Mouse (Mus musculus) gastrocnemius, adult 2 months (tissue): Measurements from ENCODE around the gene Bcas3. TPM values are rescaled to one million over a fixed set of nuclear protein-coding genes. Genes with fewer than 3 reads are reported as not detected.
A peak's percentile ranks its signal among the peaks of the same experiment; 100 is the strongest.

Source experiments
- DNase-seq: peaks from one replicate; pipeline ENCODE4 v3.0.0; 2022
- H3K27ac ChIP-seq: fragments of 200-600 bp; 2 replicates; pipeline ENCODE4 v1.8.1; 2022; ENCODE audit warnings: mild to moderate bottlenecking
- H3K4me3 ChIP-seq: fragments of 200-600 bp; 2 replicates; pipeline ENCODE4 v1.8.1; 2022; ENCODE audit warnings: mild to moderate bottlenecking, moderate library complexity
- CTCF ChIP-seq: fragments of 200-600 bp; IDR thresholded peaks from 2 replicates; pipeline ENCODE4 v1.8.1; 2022; ENCODE audit warnings: antibody characterized with exemption, mild to moderate bottlenecking, moderate library complexity
- intact Hi-C: fragments of 180-260 bp; cut with DNase I; formaldehyde crosslinking; loops from one replicate; pipeline ENCODE4 v1.15.1; 2025
- total RNA-seq, 2 experiments: library from RNA; stranded (reverse); gene quantifications; 2 replicates each; pipeline ENCODE4 v1.2.3; 2021

The Bcas3 gene
- total RNA-seq, 2 experiments from 2014 or later, result 39.6 to 46.6 TPM

- Histone ChIP-seq H3K27ac (no peak overlapping the region), H3K4me3 (no peak overlapping the region)
- TF ChIP-seq CTCF, result peak; percentile 30; the same call in 1 of the 2 replicates
- no peak for DNase-seq
- intact Hi-C loops, result no loop called here
Measured at GRCm38 (mm10) chr11:85626846-85627245, 273.9 kb downstream of the Bcas3 start.

GRCm38 (mm10) chr11:85627405-85627804 lies 274.4 kb downstream of the Bcas3 start:
- intact Hi-C loops, result no loop called here
- Histone ChIP-seq H3K27ac (no peak overlapping the region), H3K4me3 (no peak overlapping the region)
- no peak for TF ChIP-seq CTCF
- DNase-seq, result no peak

- no peak for DNase-seq
- intact Hi-C loops, result no loop called here
- TF ChIP-seq CTCF, result no peak
- H3K27ac ChIP-seq, result no peak overlapping the region
- no peak overlapping the region for H3K4me3 ChIP-seq
Measured at GRCm38 (mm10) chr11:85628303-85629063, 275.5 kb downstream of the Bcas3 start.

GRCm38 (mm10) chr11:85632568-85632981 lies 279.6 kb downstream of the Bcas3 start:
- intact Hi-C loops, result loop anchor here (2.0 kb wide), 1 partner anchor 190 kb away; no protein-coding TSS in a partner anchor
- no peak overlapping the region for H3K4me3 ChIP-seq
- no peak for TF ChIP-seq CTCF
- H3K27ac ChIP-seq, result no peak overlapping the region
- no peak for DNase-seq

- H3K4me3 ChIP-seq, result no peak overlapping the region
- H3K27ac ChIP-seq, result no peak overlapping the region
- DNase-seq, result no peak
- intact Hi-C loops, result no loop called here
- TF ChIP-seq CTCF, result no peak
Measured at GRCm38 (mm10) chr11:85638696-85639495, 285.9 kb downstream of the Bcas3 start.

- DNase-seq, result peak; percentile 34
- intact Hi-C loops, result no loop called here
- H3K27ac ChIP-seq, result peak overlapping the region; percentile 59
- H3K4me3 ChIP-seq, result peak overlapping the region; percentile 58
- TF ChIP-seq CTCF, result no peak
Measured at GRCm38 (mm10) chr11:85640659-85641058, 287.7 kb downstream of the Bcas3 start.

- no peak for TF ChIP-seq CTCF
- DNase-seq, result no peak
- H3K27ac ChIP-seq, result no peak overlapping the region
- intact Hi-C loops, result no loop called here
- H3K4me3 ChIP-seq, result no peak overlapping the region
Measured at GRCm38 (mm10) chr11:85641486-85641885, 288.5 kb downstream of the Bcas3 start.

- TF ChIP-seq CTCF, result no peak
- DNase-seq, result no peak
- Histone ChIP-seq H3K27ac (no peak overlapping the region), H3K4me3 (no peak overlapping the region)
- intact Hi-C loops, result no loop called here
Measured at GRCm38 (mm10) chr11:85642591-85642990, 289.6 kb downstream of the Bcas3 start.

GRCm38 (mm10) chr11:85643025-85643424 lies 290.1 kb downstream of the Bcas3 start:
- H3K27ac ChIP-seq, result no peak overlapping the region
- TF ChIP-seq CTCF, result no peak
- intact Hi-C loops, result no loop called here
- no peak overlapping the region for H3K4me3 ChIP-seq
- DNase-seq, result no peak

GRCm38 (mm10) chr11:85643479-85644000 lies 290.6 kb downstream of the Bcas3 start:
- Histone ChIP-seq H3K4me3 (no peak overlapping the region), H3K27ac (no peak overlapping the region)
- no peak for DNase-seq
- no peak for TF ChIP-seq CTCF
- intact Hi-C loops, result no loop called here

- intact Hi-C loops, result no loop called here
- TF ChIP-seq CTCF, result no peak
- DNase-seq, result no peak
- no peak overlapping the region for H3K27ac ChIP-seq
- H3K4me3 ChIP-seq, result no peak overlapping the region
Measured at GRCm38 (mm10) chr11:85644027-85644747, 291.2 kb downstream of the Bcas3 start.

GRCm38 (mm10) chr11:85644748-85645060 lies 291.7 kb downstream of the Bcas3 start:
- TF ChIP-seq CTCF, result no peak
- no peak overlapping the region for H3K27ac ChIP-seq

More at GRCm38 (mm10) chr11:85644748-85645060, 291.7 kb downstream of the Bcas3 start:
- H3K4me3 ChIP-seq, result no peak overlapping the region
- DNase-seq, result no peak
- intact Hi-C loops, result no loop called here
